Mouse (Mus musculus) urinary bladder, postnatal 36 days (tissue): ENCODE results near the gene Asb16.

Source experiments
- DNase-seq, 2 experiments: peaks; one replicate each; pipeline ENCODE4 v3.0.0; 2022; ENCODE audit warnings: low spot score in 2 of 2, mixed read lengths in 1 of 2

Asb16 gene

GRCm38 (mm10) chr11:102287485-102287884 is 18.9 kb downstream of the Asb16 start:
- no peak for DNase-seq

- DNase-seq = no peak
Measured at GRCm38 (mm10) chr11:102288027-102288804, 19.7 kb downstream of the Asb16 start.

GRCm38 (mm10) chr11:102288913-102289312 is 20.4 kb downstream of the Asb16 start:
- DNase-seq = no peak

- DNase-seq = no peak
Measured at GRCm38 (mm10) chr11:102289511-102290100, 21.1 kb downstream of the Asb16 start.

- no peak for DNase-seq
Measured at GRCm38 (mm10) chr11:102290141-102290540, 21.6 kb downstream of the Asb16 start.

GRCm38 (mm10) chr11:102291051-102291535 is 22.6 kb downstream of the Asb16 start:
- no peak for DNase-seq

GRCm38 (mm10) chr11:102293971-102294370 is 25.4 kb downstream of the Asb16 start:
- DNase-seq = no peak

- DNase-seq = no peak
Measured at GRCm38 (mm10) chr11:102294416-102294815, 25.9 kb downstream of the Asb16 start.

GRCm38 (mm10) chr11:102294887-102295597 is 26.5 kb downstream of the Asb16 start:
- DNase-seq = peak in 1 of 2 experiments; percentile 36

GRCm38 (mm10) chr11:102295598-102296471 is 27.3 kb downstream of the Asb16 start:
- DNase-seq = peak; percentile 39 to 40

GRCm38 (mm10) chr11:102296491-102297472 is 28.2 kb downstream of the Asb16 start, which contains the start of gene Atxn7l3:
Gene Atxn7l3 (minus strand): TSS chr11:102296631.
- DNase-seq = peak; percentile 94 to 99

- DNase-seq = no peak
Measured at GRCm38 (mm10) chr11:102297577-102298556, 29.3 kb downstream of the Asb16 start.

GRCm38 (mm10) chr11:102299839-102300238 is 31.3 kb downstream of the Asb16 start:
- DNase-seq = no peak

GRCm38 (mm10) chr11:102304141-102304540 is 35.6 kb downstream of the Asb16 start:
- DNase-seq = no peak

- no peak for DNase-seq
Measured at GRCm38 (mm10) chr11:102305359-102305758, 36.8 kb downstream of the Asb16 start.

GRCm38 (mm10) chr11:102308104-102308503 is 39.6 kb downstream of the Asb16 start:
- no peak for DNase-seq

GRCm38 (mm10) chr11:102308979-102309378 is 40.4 kb downstream of the Asb16 start:
- DNase-seq = peak; percentile 95 to 97

GRCm38 (mm10) chr11:102309821-102310617 is 41.5 kb downstream of the Asb16 start:
- DNase-seq = no peak
